Mouse (Mus musculus): Measurements from ENCODE around the gene Cnot6l.

GRCm38 (mm10) chr5:96160467-96161262 lies 3.3 kb downstream of the Cnot6l start:
- no peak for TF ChIP-seq POLR2A (IDR thresholded peaks at IDR 0.05; ENCODE audit: borderline replicate concordance, low read depth, low read length)
- no peak for TF ChIP-seq CTCF (IDR thresholded peaks at IDR 0.05; ENCODE audit: low read depth, low read length)
